Mouse (Mus musculus) olfactory bulb, adult 2 months (tissue): Measurements from ENCODE around the gene Pabpc4. TPM values are rescaled to one million over a fixed set of nuclear protein-coding genes. Genes with fewer than 3 reads are reported as not detected.
"Not testable (repeated sequence)": the region's sequence is repeated elsewhere in the genome, so short reads cannot be mapped to it uniquely, and the experiment has no call there.

Experiments
- H3K27ac ChIP-seq: fragments of 200-500 bp; 2 replicates; pipeline ENCODE4 v1.5.1; 2012; ENCODE audit warnings: low read depth, low read length; ENCODE audit not compliant: insufficient read depth
- H3K4me1 ChIP-seq: fragments of 200-500 bp; 2 replicates; pipeline ENCODE4 v1.6.1; 2012; ENCODE audit warnings: low read length; ENCODE audit not compliant: control insufficient read depth, insufficient read depth
- H3K4me3 ChIP-seq: fragments of 200-500 bp; 2 replicates; pipeline ENCODE4 v1.5.1; 2012; ENCODE audit warnings: mild to moderate bottlenecking, low read depth, low read length, moderate library complexity; ENCODE audit not compliant: insufficient read depth
- CTCF ChIP-seq: fragments of 200-500 bp; IDR thresholded peaks from 2 replicates; pipeline ENCODE4 v1.5.1; 2012; ENCODE audit warnings: low read depth, mild to moderate bottlenecking, low read length, moderate library complexity; ENCODE audit not compliant: insufficient read depth
- POLR2A ChIP-seq: fragments of 200-500 bp; IDR thresholded peaks from 2 replicates; pipeline ENCODE4 v1.6.1; 2012; ENCODE audit warnings: mild to moderate bottlenecking, low read depth, low read length, moderate library complexity; ENCODE audit not compliant: insufficient read depth
- WGBS: fragments of 180-500 bp; shearing (Covaris S2); methylation state at CpG from one replicate; pipeline ENCODE4 v1.1.7; 2018; 5-methylcytosine and 5-hydroxymethylcytosine counted together
- polyA plus RNA-seq: library from polyadenylated mRNA; stranded (reverse); fragments of >200 nt; gene quantifications from 2 replicates; pipeline ENCODE4 v1.2.4, GENCODE M21; 2012; ENCODE audit warnings: low replicate concordance; ENCODE audit not compliant: missing spikeins, insufficient read depth, insufficient read length

Pabpc4 gene
- polyA plus RNA-seq, 1 experiment, result not detected

- TF ChIP-seq CTCF (no peak), POLR2A (no peak)
- Histone ChIP-seq H3K4me3 (no peak overlapping the region), H3K4me1 (no peaks in the 10 kb centered on the region), H3K27ac (no peak overlapping the region)
- WGBS, result 94% methylated on average over 6 of the region's 6 CpGs
These were observed 50.9 kb downstream of the Pabpc4 start for GRCm38 (mm10) chr4:123313010-123313409.

GRCm38 (mm10) chr4:123314497-123314896 lies 52.3 kb downstream of the Pabpc4 start:
- no peaks in the 10 kb centered on the region for H3K4me1 ChIP-seq
- TF ChIP-seq CTCF, result no peak
- TF ChIP-seq POLR2A, result no peak
- WGBS, result 91% methylated on average over 3 of the region's 3 CpGs
- H3K27ac ChIP-seq, result no peak overlapping the region
- no peak overlapping the region for H3K4me3 ChIP-seq

GRCm38 (mm10) chr4:123322910-123323309 lies 60.8 kb downstream of the Pabpc4 start:
- H3K27ac ChIP-seq, H3K4me1 ChIP-seq: not testable (repeated sequence)
- H3K4me3 ChIP-seq, result peak overlapping the region; percentile 33
- 20% methylated on average over 26 of the region's 38 CpGs for WGBS

GRCm38 (mm10) chr4:123323534-123323933 lies 61.4 kb downstream of the Pabpc4 start, which contains the start of gene Oxct2a:
Gene Oxct2a (minus strand): TSS chr4:123323634.
- TF ChIP-seq POLR2A (no peak), CTCF (no peak)
- WGBS, result 31% methylated on average over 13 of the region's 13 CpGs
- peak within 1 kb of the TSS; percentile 33 for H3K4me3 ChIP-seq
- peaks cover 8% of the 10 kb centered on the region; the same call in 1 of the 2 replicates for H3K4me1 ChIP-seq
- H3K27ac ChIP-seq, result no peak within 1 kb of the TSS

- 56% methylated on average over 3 of the region's 3 CpGs for WGBS
- Histone ChIP-seq H3K4me1 (peaks cover 8% of the 10 kb centered on the region; the same call in 1 of the 2 replicates), H3K27ac (no peak overlapping the region), H3K4me3 (no peak overlapping the region)
- TF ChIP-seq CTCF (no peak), POLR2A (no peak)
These were observed 63.9 kb downstream of the Pabpc4 start for GRCm38 (mm10) chr4:123326087-123326486.

DNA sequence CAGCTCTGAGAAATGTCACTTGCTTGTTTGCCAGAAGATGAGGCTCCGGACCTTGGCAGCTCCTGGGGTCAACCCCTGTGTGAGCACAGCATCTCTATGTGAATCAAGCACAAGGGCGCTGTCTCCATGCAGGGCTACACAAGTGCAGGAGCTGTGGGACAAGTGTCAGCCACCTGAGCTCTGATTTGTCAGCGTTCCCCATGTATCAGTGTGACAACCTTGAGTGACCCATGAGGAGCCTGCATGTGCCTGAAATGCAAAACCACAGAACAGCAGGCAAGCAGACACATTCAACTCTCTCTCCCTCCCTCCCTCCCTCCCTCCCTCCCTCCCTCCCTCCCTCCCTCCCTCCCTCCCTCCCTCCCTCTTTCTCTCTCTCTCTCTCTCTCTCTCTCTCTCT lies 65.5 kb downstream of the Pabpc4 start:
- Histone ChIP-seq H3K4me3 (no peak overlapping the region), H3K27ac (no peak overlapping the region), H3K4me1 (peaks cover 8% of the 10 kb centered on the region; the same call in 1 of the 2 replicates)
- WGBS, result 68% methylated on average over 3 of the region's 3 CpGs
- no peak for TF ChIP-seq POLR2A
- TF ChIP-seq CTCF, result no peak

DNA sequence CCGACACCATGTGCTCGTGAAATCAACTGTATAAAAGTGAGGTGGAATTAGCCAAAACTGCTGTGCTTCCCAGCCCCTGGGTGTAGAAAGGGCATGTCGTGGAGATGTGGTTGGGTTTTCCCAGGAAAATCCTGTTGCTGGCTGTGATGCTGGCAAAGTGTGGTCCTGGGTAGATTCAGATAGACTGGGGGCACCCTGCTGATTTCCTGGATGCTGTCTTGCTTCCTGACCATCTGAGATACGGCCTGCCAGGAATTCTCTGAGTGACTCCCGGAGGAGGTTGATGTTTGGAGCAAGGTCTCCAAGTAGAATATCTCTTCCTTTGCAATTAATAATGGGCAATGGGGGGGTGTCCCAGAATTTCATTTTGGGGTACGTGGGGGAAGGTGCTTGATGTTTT lies 66.8 kb downstream of the Pabpc4 start:
- Histone ChIP-seq H3K27ac (no peak overlapping the region), H3K4me1 (no peaks in the 10 kb centered on the region), H3K4me3 (no peak overlapping the region)
- no peak for TF ChIP-seq CTCF
- TF ChIP-seq POLR2A, result no peak
- WGBS, result 74% methylated on average over 6 of the region's 6 CpGs

DNA sequence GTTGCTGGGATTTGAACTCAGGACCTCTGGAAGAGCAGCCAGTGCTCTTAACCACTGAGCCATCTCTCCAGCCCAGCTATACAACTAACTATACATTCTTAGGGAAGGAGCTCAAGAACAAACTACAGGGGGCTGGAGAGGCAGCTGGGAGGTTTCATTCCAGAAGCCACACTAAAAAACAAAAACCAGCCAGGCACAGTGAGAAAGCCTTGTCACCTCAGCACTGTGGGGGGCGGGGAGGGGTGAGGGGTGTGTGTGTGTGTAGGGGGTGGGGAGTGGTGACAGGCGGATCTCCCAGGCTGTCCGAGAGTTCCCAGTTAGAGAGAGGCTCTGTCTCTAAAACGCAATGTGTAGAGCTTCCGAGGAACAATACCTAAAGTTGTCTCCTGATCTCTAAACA lies 69.2 kb downstream of the Pabpc4 start:
- H3K4me1 ChIP-seq, result no peaks in the 10 kb centered on the region; the same call in 1 of the 2 replicates
- no peak for TF ChIP-seq POLR2A
- TF ChIP-seq CTCF, result no peak

DNA sequence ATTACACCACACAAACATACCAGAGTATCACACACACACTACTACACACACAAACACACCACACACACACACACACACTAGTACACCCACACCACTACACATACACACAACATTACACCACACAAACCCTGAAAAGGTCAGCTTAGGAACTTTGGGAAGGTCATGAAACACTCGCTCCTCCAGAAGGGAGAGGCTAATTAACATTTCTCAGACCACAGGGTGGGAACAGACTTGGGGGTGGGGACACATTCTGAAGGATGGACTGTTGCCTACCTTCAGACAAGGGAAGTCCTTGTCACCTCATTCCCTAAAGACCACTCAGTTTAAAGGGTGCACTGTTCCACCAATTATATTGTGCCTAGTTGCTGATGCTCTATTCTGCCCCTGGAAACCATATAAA lies 69.8 kb downstream of the Pabpc4 start:
- H3K4me1 ChIP-seq, H3K4me3 ChIP-seq, H3K27ac ChIP-seq: not testable (repeated sequence)
- 96% methylated on average over 1 of the region's 1 CpGs for WGBS

More for the DNA sequence above, 69.2 kb downstream of the Pabpc4 start:
- 64% methylated on average over 5 of the region's 5 CpGs for WGBS
- Histone ChIP-seq H3K4me3 (no peak overlapping the region), H3K27ac (no peak overlapping the region)

GRCm38 (mm10) chr4:123333151-123333550 lies 71.0 kb downstream of the Pabpc4 start:
- H3K4me3 ChIP-seq, result no peak overlapping the region
- WGBS, result 99% methylated on average over 4 of the region's 4 CpGs
- H3K4me1 ChIP-seq, result no peaks in the 10 kb centered on the region; the same call in 1 of the 2 replicates
- TF ChIP-seq POLR2A, result no peak
- TF ChIP-seq CTCF, result no peak
- H3K27ac ChIP-seq, result no peak overlapping the region
